Mouse (Mus musculus): Measurements from ENCODE around the gene Oaz2.

- no peak for TF ChIP-seq GATA1 (IDR thresholded peaks at IDR 0.05; ENCODE audit: borderline replicate concordance, low read length)
- TF ChIP-seq FLI1 (IDR thresholded peaks at IDR 0.05; ENCODE audit: low read length), result no peak
These were observed 46.1 kb upstream of the Oaz2 start for GRCm38 (mm10) chr9:65621666-65622065.

Measured in megakaryocyte, embryonic 14.5 days (primary cell).